Mouse (Mus musculus) cerebellum, adult 18-20 months (tissue): ENCODE data around the gene Ano10.
"Not testable (repeated sequence)": the region's sequence is repeated elsewhere in the genome, so short reads cannot be mapped to it uniquely, and the experiment has no call there.

ENCODE experiments used
- DNase-seq, 2 experiments: peaks; one replicate each; pipeline ENCODE4 v3.0.0; 2021

Gene Ano10

DNA sequence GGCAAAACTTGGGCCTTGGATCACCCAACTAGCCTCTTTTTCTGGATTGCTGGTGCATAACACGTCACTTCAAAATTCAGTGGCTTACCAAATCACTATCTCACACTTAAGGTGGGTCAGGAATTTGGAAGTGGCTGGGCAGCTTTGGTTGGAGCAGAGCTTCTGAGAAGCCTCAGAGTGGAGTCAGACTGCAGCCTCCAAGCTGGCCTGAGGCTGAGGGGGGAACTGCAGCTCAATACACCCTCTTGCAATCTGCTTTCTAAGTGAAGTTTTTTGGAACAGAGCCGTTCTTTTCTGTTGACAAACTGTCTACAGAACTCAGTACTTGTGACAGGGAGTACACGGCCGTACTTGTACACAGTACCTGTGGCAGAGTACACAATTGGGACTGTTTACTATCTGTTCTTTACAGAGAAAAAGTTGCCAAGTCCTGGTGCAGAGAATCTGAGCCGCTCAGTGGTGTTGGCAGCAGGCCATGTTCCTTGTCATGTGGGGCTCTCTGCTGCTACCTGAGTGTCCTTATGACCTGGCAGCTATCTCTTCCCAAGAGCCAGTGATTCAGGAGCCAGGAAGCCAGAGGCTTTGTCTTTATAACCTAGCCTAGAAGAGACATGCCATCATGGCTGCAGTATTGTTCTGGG is 99.1 kb downstream of the Ano10 start:
- DNase-seq, result peak; percentile 83 to 85

DNA sequence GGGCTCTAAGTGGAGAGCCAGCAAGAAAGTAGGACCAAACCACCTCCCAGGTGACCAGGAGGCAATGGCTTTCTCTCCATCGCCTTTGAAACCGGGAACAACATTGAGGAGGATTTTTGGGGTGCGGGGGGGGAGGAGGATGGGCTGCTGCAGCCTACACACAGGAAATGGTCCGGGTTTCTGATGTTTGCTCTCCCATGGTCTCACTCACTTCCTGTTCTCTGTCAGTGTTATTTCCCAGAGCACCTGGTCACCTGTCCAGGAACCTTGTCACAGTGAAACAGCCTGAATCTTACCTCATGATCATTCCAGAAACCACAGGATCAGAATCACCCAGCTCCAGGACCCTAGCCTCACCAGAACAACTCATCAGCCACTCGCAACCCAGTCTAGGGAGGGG is 100.4 kb downstream of the Ano10 start:
- no peak for DNase-seq

DNA sequence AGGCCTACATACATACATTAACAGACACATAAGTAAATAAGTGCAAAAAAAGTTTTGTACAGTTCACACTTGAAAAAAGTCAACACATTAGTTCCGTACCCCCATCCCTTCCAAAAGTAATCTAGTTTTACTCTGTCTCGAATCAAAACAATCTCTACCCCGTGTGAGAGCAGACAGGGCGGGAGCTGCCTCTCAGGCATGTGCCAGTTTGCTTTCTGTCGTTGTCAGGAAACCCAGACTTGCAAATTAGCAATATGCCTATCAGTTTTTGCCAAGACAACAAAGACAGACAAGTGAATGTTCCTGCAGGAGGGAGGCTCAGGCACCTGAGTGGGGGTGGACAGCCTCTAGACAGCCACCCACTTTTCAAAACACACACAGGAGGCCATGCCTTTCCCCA is 100.9 kb downstream of the Ano10 start:
- DNase-seq, result no peak

DNA sequence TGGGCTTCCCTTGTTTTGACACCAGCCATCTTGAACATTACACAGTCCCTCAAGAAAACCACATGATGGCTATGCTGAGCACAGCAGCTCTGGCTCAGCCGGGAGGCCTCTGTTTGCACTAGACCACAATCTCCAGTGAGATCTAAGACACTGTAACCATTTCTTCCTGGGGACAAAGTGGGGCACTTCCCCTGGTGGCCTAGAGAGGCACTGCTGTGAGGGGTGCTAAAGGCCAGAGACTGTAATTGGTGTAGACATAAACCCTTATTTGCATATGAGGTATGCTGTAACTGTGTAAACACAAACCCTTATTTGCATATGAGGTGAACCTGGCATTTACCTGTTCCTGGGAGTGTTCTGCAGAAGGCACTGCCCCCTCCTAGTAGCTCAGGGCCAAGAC is 105.5 kb downstream of the Ano10 start:
- no peak for DNase-seq

DNA sequence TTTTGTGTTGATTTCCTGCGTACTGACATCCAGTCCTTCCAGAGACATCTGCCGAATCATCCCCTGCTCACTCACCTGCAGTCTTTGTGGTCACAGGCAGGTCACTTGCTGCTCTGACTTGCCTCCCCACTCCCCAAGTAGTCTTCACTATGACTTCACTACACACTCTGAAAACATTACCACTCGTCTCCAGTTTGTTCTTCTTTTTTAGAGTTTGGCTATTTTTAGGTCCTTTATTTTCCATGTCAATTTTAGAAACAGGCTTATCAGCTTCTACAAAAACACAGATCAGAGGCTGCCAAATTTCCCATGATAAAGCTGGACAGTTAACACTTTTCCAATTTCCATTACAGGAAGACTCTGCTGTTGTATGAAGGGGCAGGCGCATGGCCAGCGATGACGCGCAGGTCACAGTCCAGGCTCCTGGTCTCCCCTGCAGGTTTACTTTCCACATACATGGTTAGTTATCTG is 106.7 kb downstream of the Ano10 start:
- no peak for DNase-seq

DNA sequence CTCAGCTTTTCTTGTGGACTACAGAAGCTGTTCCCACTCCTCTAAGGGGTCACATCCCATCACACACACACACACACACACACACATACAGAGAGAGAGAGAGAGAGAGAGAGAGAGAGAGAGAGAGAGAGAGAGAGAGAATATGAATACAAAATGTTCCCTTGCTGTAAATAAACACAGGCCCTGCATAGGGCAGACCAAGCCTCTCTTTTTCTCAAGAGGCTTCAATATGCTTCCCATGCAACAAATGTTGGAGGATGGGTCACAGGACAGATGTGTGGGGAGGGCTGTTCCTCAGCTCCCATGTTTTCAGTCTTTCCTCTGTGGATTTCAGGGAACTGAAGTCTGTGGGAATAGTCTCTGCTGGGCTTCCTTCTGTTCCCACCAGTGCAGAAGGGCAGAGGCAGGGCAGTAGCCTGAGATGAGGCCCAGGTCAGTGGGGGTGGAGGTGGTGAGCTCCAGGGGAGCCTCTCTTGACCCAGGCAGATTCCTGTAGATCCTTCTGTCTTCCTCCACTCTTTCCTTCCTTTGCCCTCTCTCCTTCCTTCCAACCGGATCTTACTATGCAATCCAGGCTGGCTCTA is 107.5 kb downstream of the Ano10 start:
- no peak for DNase-seq

DNA sequence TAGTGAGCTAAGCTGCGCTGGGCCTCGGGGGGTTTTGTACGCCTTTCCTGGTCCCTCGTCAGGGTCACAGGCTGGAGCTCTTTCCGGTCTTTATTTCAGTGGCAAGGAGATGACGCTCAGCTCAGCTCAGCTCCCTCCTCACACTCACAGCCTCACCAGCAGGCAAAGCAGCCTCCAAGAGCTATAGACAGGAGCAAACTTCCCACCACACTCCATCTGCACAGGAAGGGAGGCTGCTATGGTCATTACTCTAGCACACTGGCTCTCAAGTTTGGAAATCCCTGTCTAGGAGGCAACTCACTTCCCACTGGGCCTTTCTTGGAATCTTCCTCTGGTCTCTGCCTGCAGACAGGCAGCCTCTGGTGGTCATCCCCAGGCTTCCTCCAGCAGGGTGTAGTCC is 108.3 kb downstream of the Ano10 start:
- no peak for DNase-seq

DNA sequence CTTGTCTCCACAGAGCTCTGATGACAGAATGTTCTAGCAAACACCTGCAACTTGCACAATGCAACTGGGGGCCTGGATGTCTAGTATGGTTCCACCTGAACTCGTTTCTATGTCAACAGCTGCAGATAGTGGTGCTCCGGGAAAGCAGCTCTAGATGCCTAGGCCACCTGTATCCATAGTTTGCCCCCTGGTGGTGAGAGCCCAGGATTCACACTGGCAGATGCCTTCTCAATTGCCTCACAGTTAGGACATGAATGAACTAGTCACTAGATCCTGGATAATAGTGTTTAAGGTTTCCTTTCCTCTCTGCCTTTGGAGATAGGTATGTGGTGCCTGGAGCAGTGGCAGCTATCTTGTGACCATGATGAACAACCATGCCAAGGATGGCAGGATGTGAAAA is 109.2 kb downstream of the Ano10 start:
- peak; percentile 87 to 88 for DNase-seq

DNA sequence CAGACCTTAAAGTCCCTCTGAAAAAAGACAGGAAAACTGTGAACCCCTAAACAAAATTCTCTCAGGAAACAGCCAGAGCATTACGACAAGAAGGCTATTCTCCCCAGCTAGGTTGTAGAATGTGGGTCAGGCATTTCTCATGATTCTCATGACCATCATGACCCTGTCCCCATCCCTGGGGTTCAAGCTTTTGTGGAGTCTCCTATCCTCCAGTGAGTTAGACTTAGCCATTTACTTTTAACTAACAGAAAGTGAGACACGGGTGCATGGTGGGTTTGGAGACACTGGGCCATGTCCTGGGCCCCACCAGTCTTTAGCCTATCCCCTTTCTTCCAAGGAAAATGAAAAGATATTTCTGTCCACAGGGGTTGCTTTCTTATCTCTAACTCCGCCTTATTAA is 109.9 kb downstream of the Ano10 start:
- DNase-seq, result no peak

DNA sequence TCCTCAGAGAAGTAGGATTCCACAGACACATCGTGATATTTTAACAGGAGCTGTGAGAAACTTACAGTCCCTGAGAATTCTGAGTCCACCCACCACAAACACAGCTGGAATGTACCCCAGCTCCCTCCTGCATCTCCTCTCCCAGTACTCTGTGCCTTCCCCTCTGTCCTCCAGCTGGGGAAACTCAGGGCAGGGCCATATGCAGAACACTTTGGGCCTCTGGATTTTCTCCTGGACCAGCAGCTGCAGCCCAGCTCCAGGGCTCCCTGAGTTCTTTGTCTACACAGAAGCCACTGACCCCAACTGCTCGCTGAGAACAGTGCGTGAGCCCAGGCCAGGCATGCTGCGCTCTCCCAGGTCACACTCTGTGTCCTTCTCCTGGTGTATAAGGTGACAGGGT is 111.1 kb downstream of the Ano10 start:
- no peak for DNase-seq

DNA sequence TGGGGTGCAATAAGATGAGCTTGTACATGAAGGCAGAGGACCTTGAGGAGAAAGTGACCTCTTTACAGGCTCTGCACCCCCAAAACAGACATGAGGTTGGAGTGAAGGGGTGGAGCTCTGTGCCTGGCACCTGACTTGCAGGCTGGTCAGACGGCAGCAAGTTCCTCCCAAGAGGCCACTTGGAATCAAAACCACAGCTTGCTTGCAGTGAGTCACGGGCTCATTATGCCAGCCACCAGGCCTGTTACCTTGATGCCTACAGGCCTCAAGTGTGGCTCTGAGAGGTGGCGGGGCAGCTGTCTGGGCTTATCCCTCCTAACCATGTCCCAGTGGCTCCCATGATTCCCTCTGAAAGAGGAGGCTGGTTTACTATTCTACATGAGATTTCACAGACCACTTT is 114.1 kb downstream of the Ano10 start:
- no peak for DNase-seq

DNA sequence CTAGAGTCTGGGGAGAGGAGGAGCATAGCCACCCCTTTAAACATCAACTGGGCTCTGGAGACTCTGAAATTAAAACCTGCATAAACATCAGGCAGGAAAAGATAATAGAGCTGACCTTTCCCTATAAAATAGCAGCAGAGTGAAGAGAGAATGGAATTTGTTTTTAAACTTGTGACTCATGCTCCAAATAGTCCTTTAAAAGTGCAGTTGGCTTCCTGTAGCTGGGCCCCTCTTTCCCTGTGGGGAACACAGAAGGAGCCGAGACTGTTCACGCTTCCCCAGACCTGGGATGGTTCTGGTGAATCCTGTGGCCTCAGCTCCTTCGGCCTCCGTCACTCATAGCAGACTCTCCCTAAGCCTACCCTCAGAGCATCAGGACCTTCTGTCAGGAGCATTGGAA is 115.8 kb downstream of the Ano10 start:
- DNase-seq, result no peak

DNA sequence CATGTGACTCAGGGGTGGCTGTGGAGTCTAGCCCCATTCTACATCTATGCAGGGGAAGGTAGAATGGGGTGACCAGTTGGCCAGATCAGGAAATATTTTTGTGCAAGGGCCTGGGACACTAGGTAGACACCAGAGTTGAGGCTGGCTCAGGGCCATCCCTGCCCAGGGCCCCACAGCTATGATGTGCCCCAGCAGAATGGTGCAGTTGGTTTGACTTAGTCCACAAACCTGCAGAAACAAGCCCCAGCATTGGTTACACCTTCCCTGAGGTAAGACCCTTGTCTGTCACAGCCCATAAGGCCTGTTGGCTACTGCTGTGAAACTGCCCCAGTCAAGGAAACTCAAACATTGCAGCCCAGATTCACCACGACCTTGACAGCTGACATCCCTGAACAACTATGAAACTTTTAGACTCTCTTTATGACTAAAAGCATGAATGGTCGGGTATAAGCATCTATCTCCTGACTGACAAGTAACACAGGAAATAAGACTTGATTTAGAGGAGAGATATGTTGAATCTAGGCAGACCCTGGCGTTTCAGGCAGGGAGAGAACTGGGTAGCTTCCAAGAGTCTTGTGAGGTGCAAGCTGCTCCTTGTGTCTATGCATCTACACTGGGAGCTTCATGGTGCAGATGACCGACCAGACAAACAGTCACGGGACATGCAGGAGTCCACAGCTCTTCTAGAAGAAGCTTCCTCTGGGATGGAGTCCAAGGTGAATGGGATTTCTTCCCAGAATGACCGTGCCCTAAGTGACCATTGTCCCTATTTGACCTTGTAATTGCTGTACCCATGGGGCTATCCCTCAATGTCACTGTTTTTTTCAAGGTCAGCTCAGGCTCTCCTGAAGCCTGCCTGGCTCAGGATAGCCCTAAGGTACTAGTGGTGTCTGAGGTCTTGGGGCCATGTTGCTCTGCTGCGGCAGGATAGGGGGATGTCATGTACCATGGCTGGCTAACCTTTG is 116.7 kb downstream of the Ano10 start:
- DNase-seq, result no peak

DNA sequence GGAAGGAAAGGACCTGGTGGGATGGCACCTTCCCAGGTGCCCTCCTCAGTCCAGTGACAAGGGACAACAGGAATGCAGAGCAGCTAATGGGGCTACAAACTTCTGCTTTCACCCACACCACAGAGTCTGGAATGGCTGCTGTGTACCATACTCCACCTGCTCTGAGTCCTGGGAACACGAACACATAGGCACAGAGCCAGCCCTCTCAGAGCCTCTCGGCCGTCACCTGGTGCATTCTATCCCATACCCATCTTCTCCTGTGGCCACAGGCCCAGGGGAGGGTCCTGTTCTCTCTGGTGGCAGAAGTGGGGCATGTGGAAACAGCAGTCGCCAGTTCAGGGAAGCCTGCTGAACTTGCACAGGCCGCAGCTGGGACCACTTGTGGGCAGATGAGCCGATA is 119.5 kb downstream of the Ano10 start:
- no peak for DNase-seq

DNA sequence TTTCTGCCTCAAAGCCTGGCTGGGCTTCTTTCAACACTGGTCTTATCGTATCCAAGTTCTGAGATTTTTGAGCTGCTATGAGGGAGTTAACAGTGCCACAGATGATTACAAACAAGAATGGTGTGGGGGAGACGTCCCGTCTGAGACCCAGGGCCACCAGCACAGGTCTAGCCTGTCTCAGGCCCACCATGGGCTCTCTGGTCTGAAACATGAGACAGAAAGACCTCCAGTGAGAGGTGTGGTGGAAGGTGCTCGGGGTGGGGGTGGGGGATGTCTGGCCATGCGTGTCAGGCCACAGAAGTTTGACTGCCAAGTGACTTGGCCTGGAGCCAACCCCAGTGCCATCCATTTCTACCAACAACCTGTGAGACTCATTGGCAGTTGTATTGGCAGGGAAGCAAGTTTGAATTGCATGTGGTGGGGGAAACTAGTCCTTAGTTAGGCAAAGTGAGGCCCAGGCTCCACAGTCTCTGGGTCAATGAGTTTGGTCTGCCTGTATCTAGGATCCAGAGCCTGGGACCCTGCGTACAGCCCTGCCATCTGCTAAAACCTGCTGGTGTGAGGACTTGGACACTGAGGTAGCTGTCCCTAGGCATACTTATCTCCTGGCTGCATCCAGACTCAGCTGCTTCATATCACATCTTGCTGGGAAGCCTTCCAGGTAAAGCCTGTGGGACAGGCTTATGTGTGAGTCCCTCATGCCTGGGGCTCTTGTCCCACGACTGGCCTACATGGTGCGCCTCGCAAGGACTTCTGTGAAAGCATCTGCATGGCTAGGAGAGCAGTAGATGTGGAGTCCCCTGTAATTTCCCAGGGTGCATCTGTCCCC is 120.6 kb downstream of the Ano10 start:
- peak in 1 of 2 experiments; percentile 60 for DNase-seq

DNA sequence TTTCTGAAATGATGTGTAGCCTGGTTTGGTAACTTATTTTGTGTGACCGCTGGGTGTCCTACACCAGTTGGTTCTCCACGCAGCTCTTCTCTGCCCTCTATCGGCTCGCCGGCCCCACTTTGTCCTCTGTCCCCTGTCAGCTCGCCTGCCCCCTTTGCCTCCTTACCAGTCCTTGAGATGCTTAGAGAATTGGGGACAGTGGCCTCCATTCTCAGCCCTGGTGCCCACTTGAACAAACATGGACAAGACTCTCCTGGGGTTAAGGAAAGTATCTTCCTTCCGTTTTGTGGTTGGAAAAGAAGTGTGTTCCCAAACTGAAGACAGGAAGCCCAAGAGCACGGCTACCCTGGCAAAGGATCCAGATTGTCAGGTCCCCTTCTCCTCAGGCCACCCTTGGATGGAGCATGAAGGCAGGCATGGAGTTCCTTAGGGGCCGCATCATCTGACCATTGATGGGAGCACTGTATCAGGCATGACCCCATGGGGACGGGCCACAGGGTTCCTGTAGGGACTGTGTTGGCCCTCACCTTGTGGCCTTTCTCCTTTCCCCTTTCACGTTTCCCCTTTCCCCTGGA is 121.5 kb downstream of the Ano10 start:
- no peak for DNase-seq

DNA sequence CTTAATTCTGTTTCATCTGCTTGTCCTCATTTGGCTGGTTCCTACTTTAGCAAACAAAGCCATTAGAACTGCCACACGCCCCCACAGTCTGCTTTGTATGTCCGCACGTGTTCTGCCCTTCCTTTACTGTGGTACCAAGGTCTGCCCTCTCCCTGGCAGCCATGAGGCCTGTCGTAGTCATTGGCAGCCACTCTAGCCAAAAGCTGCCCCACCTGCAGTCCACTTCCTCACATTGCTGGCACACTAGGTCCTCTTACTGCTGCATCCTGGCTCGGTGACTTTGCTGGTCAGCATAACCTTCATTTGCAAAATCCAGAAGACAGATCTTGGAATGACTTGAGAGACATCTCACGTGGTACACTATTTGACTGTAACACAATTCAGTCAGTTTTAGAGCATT is 124.3 kb downstream of the Ano10 start:
- DNase-seq, result peak; percentile 75 to 83

DNA sequence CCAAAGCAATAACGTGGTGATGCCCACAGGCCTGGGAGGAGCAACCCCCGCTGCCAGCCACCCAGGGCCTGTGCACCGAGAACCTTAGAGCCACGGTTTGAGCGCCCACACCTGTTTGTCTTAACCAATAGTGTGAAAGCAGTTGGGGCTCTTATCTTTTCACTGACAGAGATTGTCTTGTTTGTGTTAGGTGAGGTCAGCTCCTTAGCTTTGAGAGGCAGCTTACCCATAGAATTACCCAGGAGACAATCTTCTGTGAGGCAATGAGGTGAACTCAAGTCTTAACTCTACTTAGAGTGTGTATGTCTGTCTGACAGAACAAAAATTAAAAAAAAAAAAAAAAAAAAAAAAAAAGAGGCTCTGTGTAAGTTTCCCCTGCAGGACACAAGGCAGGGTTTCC is 126.5 kb downstream of the Ano10 start:
- not testable (repeated sequence) for DNase-seq

DNA sequence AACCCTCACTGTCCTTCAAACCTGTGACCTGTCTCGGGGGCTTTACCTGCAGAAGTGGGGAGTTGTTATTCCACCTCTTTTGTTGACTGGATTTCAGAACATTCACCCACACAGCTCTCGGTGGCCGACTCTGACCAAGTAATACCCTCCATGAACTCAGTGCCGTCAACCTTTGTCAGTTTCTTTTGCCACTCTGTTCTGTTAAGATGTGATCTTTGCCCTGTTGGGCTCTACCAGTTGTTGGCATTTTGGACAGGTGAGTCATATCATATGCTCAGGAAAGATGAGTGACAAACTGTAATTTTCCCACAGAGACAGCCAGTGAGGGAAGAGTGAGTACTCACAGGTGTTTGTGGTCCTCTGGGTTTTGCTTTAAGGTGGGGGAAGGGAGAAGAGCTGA is 129.7 kb downstream of the Ano10 start:
- no peak for DNase-seq

DNA sequence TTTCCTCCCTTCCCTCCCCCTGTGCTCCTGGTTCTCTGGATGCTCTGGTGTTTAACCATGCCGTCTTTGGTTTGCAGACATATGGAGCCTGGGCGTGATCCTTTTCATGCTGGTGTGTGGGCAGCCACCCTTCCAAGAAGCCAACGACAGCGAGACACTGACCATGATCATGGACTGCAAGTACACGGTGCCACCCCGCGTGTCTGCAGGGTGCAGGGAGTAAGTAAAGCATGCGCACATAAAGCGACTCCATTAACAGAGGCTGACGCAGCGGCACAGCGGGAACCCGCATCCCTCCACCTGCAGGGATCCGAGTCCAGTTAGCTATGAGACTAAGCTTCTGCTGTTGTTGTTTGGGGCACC is 137.2 kb downstream of the Ano10 start:
- peak; percentile 48 to 55 for DNase-seq

DNA sequence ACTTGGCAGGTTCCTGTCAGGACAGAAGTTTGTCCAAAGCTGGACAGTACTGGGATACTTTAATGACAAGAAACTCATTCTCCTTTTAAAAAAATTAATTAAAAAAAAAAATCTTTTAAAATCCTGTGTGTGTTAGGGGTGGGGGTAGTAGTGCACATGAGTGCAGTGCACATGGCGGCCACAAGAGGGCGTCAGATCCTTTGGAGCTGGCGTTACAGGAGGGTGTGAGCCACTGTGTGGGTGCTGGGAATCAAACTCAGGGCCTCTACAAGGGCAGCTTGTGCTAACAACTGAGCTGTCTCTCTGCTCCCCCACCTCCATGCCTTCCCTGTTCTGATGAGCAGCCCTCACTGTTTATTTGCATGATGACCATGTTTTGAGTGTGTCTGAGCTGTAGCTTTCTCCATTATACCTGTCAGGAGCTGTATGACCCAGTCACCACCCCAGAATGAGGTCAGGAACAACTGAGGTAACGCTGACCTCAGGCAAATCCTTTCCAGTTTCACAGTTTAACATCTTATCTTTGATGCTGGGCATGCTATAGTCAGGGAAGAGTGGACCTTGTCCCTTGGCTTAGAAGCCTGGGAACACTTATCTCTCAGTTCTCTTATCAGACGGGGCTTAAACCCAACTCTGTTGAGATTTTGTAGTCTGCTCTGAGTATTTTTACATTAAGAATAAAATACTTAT is 137.7 kb downstream of the Ano10 start:
- peak in 1 of 2 experiments; percentile 16 for DNase-seq

DNA sequence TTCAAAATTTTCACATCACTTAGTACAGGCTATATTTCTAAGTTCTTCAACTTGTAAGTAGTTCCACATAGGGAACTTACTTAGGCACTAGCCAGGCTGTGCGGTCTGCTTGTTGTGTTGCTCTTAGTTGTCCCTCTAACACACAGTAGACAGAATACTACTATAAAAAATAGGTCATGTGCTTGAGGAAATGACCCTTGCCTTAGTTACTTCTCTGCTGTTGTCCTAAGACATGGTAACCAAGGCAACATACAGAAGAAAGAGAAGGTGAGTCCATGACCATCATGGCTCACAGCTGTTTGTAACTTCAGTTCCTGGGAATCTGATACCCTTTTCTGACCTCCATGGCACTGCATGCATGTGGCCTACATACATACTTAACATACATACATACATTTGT is 139.0 kb downstream of the Ano10 start:
- DNase-seq, result peak in 1 of 2 experiments; percentile 0
